Mouse (Mus musculus): ENCODE data around the gene Tmem9.

DNA sequence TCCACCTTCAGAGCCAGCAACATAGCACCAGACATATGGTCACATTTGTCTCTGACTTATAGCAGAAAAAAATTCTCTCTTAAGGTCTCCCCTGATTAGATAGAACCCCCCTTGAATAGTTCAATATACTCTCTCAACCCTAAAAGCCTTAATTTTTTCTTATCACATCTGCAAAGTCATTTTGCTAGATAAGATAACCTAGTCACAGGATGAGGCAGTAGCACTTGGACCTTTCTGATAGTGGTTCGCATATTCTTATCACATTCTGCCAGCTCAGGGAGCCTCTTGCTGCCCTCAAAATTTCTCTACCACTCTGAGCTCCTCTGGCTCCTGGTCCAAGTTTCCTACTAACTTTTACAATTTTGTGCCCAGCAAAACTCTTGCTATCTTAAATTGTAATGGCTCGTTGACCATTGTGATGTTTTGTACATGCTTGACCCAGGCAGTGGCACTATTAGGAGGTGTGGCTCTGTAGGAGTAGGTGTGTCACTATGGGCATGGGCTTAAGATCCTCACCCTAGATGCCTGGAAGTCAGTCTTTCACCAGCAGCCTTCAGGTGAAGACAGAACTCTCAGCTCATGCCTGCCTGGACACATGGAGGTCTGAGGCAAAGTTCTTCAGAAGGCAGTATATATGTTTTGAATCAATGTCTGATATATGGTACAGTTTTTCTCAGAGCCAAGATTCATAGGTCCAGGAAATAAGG, 7.0 kb downstream of the Tmem9 start:
- no peak for TF ChIP-seq CTCF (IDR thresholded peaks at IDR 0.05; ENCODE audit: low read depth)
- TF ChIP-seq EP300 (IDR thresholded peaks at IDR 0.05; ENCODE audit: low read depth) = no peak
